Mouse (Mus musculus): ENCODE results near the gene Parvg.

Parvg gene

GRCm38 (mm10) chr15:84323966-84324869 is at the start of gene Parvg:
Gene Parvg (plus strand): TSS chr15:84324026.
- TF ChIP-seq GATA4 (IDR thresholded peaks at IDR 0.05; ENCODE audit: insufficient replicate concordance, low read length), result no peak

- no peak for TF ChIP-seq GATA4 (IDR thresholded peaks at IDR 0.05; ENCODE audit: insufficient replicate concordance, low read length)
These were observed 47.8 kb upstream of the Parvg start for GRCm38 (mm10) chr15:84276066-84276465.

- no peak for TF ChIP-seq GATA4 (IDR thresholded peaks at IDR 0.05; ENCODE audit: insufficient replicate concordance, low read length)
These were observed 45.7 kb upstream of the Parvg start for GRCm38 (mm10) chr15:84278091-84278490.

GRCm38 (mm10) chr15:84278656-84279055 is 45.2 kb upstream of the Parvg start:
- no peak for TF ChIP-seq GATA4 (IDR thresholded peaks at IDR 0.05; ENCODE audit: insufficient replicate concordance, low read length)

- TF ChIP-seq GATA4 (IDR thresholded peaks at IDR 0.05; ENCODE audit: insufficient replicate concordance, low read length), result no peak
These were observed 43.5 kb upstream of the Parvg start for GRCm38 (mm10) chr15:84280309-84280708.

GRCm38 (mm10) chr15:84280712-84281347 is 43.0 kb upstream of the Parvg start:
- TF ChIP-seq GATA4 (IDR thresholded peaks at IDR 0.05; ENCODE audit: insufficient replicate concordance, low read length), result no peak

- TF ChIP-seq GATA4 (IDR thresholded peaks at IDR 0.05; ENCODE audit: insufficient replicate concordance, low read length), result no peak
These were observed 41.4 kb upstream of the Parvg start for GRCm38 (mm10) chr15:84282206-84283085.

- no peak for TF ChIP-seq GATA4 (IDR thresholded peaks at IDR 0.05; ENCODE audit: insufficient replicate concordance, low read length)
These were observed 39.8 kb upstream of the Parvg start for GRCm38 (mm10) chr15:84284059-84284458.

GRCm38 (mm10) chr15:84285453-84285852 is 38.4 kb upstream of the Parvg start:
- no peak for TF ChIP-seq GATA4 (IDR thresholded peaks at IDR 0.05; ENCODE audit: insufficient replicate concordance, low read length)

GRCm38 (mm10) chr15:84291097-84291496 is 32.7 kb upstream of the Parvg start:
- no peak for TF ChIP-seq GATA4 (IDR thresholded peaks at IDR 0.05; ENCODE audit: insufficient replicate concordance, low read length)

GRCm38 (mm10) chr15:84293590-84293989 is 30.2 kb upstream of the Parvg start:
- no peak for TF ChIP-seq GATA4 (IDR thresholded peaks at IDR 0.05; ENCODE audit: insufficient replicate concordance, low read length)

GRCm38 (mm10) chr15:84294391-84294790 is 29.4 kb upstream of the Parvg start:
- no peak for TF ChIP-seq GATA4 (IDR thresholded peaks at IDR 0.05; ENCODE audit: insufficient replicate concordance, low read length)

- TF ChIP-seq GATA4 (IDR thresholded peaks at IDR 0.05; ENCODE audit: insufficient replicate concordance, low read length), result no peak
These were observed 28.6 kb upstream of the Parvg start for GRCm38 (mm10) chr15:84295225-84295624.

- no peak for TF ChIP-seq GATA4 (IDR thresholded peaks at IDR 0.05; ENCODE audit: insufficient replicate concordance, low read length)
These were observed 26.4 kb upstream of the Parvg start for GRCm38 (mm10) chr15:84297454-84297853.

GRCm38 (mm10) chr15:84298804-84299370 is 24.9 kb upstream of the Parvg start:
- TF ChIP-seq GATA4 (IDR thresholded peaks at IDR 0.05; ENCODE audit: insufficient replicate concordance, low read length), result no peak
